Mouse (Mus musculus): ENCODE results near the gene Igf2bp3. TPM values are rescaled to one million over a fixed set of nuclear protein-coding genes. Genes with fewer than 3 reads are reported as not detected.

Igf2bp3 gene
- polyA plus RNA-seq, 1 experiment from 2014 or later, result 16.3 TPM

DNA sequence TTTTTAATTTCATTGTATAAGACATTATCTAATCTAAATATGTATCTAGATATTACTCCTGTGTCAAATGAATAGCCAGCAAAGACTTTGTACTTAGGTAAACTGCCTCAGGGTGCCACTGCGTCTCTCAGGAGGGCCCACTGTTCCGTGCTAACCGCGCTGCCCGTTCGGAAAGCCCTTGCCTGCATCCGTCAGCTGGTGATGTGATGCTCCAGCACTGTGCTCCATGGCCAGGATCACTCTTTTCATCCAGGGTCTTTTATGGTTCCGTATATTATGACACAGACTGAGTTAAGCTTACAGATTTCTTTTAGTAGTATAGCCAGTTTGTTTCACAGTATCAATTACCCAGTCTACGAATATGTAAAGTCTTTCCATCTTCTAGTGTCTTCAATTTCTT lies 82.9 kb downstream of the Igf2bp3 start:
- Histone ChIP-seq H3K4me1 (replicated peaks) (peaks cover 16% of the 10 kb centered on the region), H3K4me3 (replicated peaks) (no peak overlapping the region), H3K36me3 (replicated peaks) (0 out of 2 replicates have a peak, but pooled peaks cover 4% of the 10 kb centered on the region), H3K4me2 (no peak overlapping the region), H3K27ac (replicated peaks) (no peak overlapping the region), H3K9me3 (replicated peaks) (no peaks in the 10 kb centered on the region), H3K27me3 (no peaks in the 10 kb centered on the region), H3K9ac (no peak overlapping the region)
- no peak for ATAC-seq (ENCODE audit: insufficient read depth)
- 86% methylated on average over 9 of the region's 9 CpGs for WGBS (ENCODE audit: insufficient replicate concordance)

DNA sequence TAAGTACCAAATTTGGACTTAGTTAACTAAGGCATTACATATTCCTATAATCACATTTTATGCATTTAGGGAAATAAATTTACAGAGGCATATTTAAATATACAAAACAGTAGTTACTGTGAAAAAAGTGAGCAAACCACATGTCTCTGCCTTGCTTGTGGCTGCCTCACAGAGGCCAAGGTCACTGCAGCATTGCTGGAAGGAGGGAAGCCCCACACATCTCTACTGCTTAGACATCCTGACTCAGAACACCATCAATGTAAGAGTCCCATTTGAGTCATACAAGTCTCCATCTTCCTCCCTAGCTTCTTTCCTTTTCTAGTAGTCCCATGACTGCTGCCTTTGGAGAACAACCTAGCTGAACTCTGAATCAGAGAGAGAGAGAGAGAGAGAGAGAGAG lies 84.4 kb downstream of the Igf2bp3 start:
- no peaks in the 10 kb centered on the region for H3K9me3 ChIP-seq (replicated peaks)
- H3K4me1 ChIP-seq (replicated peaks), result peaks cover 5% of the 10 kb centered on the region; the same call in 1 of the 2 replicates
- H3K4me3 ChIP-seq (replicated peaks), result no peak overlapping the region
- H3K27ac ChIP-seq (replicated peaks), result no peak overlapping the region
- no peak for ATAC-seq (ENCODE audit: insufficient read depth)
- H3K36me3 ChIP-seq (replicated peaks), result peaks cover 7% of the 10 kb centered on the region; the same call in 1 of the 2 replicates
- H3K4me2 ChIP-seq, result no peak overlapping the region
- no peak overlapping the region for H3K9ac ChIP-seq
- no peaks in the 10 kb centered on the region for H3K27me3 ChIP-seq

DNA sequence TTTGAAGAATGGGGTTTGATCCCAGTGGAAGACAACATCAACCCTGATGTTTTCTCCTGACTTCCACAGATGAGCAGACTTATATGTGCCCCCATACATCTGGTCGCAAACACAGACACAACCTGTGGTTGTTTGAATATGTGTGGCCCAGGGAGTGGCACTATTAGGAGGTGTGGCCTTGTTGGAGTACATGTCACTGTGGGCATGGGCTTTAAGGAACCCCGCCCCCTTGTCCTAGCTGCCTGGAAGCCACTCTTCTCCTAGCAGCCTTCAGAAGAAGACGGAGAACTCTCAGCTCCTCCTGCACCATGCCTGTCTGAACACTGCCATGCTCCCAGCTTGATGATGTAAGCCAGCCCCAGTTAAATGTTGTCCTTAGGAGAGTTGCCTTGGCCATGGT lies 94.4 kb downstream of the Igf2bp3 start:
- Histone ChIP-seq H3K27me3 (no peaks in the 10 kb centered on the region), H3K4me1 (replicated peaks) (no peaks in the 10 kb centered on the region), H3K27ac (replicated peaks) (no peak overlapping the region), H3K4me3 (replicated peaks) (no peak overlapping the region), H3K9me3 (replicated peaks) (no peaks in the 10 kb centered on the region), H3K9ac (no peak overlapping the region), H3K4me2 (no peak overlapping the region), H3K36me3 (replicated peaks) (peaks cover 18% of the 10 kb centered on the region)
- 71% methylated on average over 3 of the region's 3 CpGs for WGBS (ENCODE audit: insufficient replicate concordance)
- no peak for ATAC-seq (ENCODE audit: insufficient read depth)

DNA sequence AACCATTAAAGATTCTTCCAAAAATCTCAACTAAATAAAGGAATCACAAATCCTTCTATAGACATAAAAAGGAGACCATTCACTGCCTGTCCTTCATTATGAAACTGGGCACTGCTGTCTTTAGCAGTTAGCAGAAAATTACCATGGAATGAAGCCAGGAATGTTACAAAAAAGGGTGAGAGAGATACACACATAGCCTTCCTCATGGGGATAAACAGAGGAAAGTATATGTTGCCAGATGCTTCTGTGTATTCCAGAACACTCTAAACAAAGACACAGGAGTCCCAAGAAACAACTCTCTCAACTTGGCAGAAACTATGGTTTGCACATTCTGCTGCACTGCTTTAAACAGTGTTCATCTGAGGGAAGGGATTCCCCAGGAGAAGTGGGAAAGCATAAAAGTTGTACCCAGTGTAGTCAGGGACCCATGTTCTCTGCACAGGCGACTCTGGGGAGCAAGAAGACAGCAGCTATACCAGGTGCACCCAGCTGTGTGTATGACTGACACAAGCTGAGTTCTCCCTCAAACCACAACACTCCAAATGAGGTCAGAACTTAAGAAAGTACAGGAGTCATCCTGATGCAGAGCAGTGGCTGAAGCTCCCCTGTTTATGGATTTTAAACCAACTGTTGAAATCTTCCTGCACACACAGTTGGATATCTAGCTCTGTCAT lies 95.2 kb downstream of the Igf2bp3 start:
- no peak overlapping the region for H3K9ac ChIP-seq
- H3K27ac ChIP-seq (replicated peaks), result no peak overlapping the region
- H3K4me1 ChIP-seq (replicated peaks), result no peaks in the 10 kb centered on the region
- peaks cover 18% of the 10 kb centered on the region for H3K36me3 ChIP-seq (replicated peaks)
- ATAC-seq (ENCODE audit: insufficient read depth), result no peak
- H3K4me3 ChIP-seq (replicated peaks), result no peak overlapping the region
- H3K27me3 ChIP-seq, result no peaks in the 10 kb centered on the region
- no peaks in the 10 kb centered on the region for H3K9me3 ChIP-seq (replicated peaks)
- WGBS (ENCODE audit: insufficient replicate concordance), result 45% methylated on average over 1 of the region's 1 CpGs
- H3K4me2 ChIP-seq, result no peak overlapping the region

DNA sequence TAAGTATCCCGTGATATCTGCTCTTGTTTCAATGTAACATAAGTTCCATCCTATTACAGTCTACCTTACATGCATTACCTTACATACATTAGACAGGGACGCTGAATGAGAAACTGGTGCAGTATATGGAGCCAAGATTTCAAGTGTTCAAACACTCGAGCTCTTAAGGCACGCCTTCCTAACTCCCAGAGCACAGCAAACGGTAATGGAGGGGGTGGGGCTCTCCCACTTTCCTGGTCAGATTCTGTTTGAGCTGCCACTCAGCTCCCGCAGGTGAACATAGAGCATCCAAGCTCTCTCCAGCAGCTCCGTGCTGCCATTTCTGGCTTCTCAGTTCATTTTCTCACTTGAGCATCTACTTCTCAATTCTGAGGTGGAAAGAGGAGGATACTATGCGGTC lies 96.3 kb downstream of the Igf2bp3 start:
- no peak overlapping the region for H3K27ac ChIP-seq (replicated peaks)
- no peak overlapping the region for H3K9ac ChIP-seq
- no peak for ATAC-seq (ENCODE audit: insufficient read depth)
- H3K4me3 ChIP-seq (replicated peaks), result no peak overlapping the region
- H3K4me2 ChIP-seq, result no peak overlapping the region
- peaks cover 18% of the 10 kb centered on the region for H3K36me3 ChIP-seq (replicated peaks)
- H3K27me3 ChIP-seq, result no peaks in the 10 kb centered on the region
- no peaks in the 10 kb centered on the region for H3K4me1 ChIP-seq (replicated peaks)
- WGBS (ENCODE audit: insufficient replicate concordance), result 62% methylated on average over 8 of the region's 8 CpGs
- no peaks in the 10 kb centered on the region for H3K9me3 ChIP-seq (replicated peaks)

DNA sequence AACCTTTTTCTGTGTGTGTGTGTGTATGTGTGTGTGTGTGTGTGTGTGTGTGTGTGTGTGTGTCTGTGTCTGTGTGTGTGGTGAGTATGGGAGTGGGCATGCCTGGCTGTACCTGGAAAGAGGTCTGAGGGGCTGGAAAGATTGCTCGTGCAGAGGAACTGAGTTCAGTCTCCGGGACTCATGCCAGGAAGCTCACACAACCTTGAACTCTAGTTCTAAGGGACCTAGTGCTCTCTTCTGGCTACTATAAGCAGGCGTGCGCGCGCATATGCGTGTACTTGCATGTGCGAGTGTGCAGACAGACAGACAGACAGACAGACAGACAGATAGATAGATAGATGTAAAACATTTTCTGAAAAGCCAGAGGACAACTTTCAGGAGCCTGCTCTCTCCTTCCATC lies 98.5 kb downstream of the Igf2bp3 start:
- Histone ChIP-seq H3K4me1 (replicated peaks) (no peaks in the 10 kb centered on the region), H3K27me3 (no peaks in the 10 kb centered on the region)
- 84% methylated on average over 8 of the region's 8 CpGs for WGBS (ENCODE audit: insufficient replicate concordance)

DNA sequence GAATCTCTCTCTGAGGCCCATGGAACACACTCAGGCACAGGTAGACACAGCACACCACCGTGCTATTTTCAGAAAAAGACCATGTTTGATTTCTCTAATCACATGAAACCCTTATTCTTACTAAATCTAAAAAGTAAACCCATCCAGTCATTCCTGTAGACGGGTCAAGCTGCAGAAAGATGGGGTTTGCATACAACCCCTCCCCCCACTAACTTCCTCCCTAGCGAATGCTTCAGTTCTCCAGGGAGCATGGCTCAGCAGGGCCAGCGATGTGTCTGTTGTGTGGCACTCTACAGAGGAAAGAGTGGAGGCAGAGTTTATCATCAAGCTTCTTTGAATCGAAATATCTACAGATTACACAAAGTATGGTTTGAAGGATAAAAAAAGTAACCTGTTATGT lies 99.2 kb downstream of the Igf2bp3 start:
- 67% methylated on average over 5 of the region's 5 CpGs for WGBS (ENCODE audit: insufficient replicate concordance)

More for the DNA sequence above, 98.5 kb downstream of the Igf2bp3 start:
- peaks cover 18% of the 10 kb centered on the region for H3K36me3 ChIP-seq (replicated peaks)
- no peaks in the 10 kb centered on the region for H3K9me3 ChIP-seq (replicated peaks)
- no peak for ATAC-seq (ENCODE audit: insufficient read depth)
- H3K9ac ChIP-seq, result no peak overlapping the region
- no peak overlapping the region for H3K4me3 ChIP-seq (replicated peaks)
- H3K27ac ChIP-seq (replicated peaks), result no peak overlapping the region
- H3K4me2 ChIP-seq, result no peak overlapping the region

DNA sequence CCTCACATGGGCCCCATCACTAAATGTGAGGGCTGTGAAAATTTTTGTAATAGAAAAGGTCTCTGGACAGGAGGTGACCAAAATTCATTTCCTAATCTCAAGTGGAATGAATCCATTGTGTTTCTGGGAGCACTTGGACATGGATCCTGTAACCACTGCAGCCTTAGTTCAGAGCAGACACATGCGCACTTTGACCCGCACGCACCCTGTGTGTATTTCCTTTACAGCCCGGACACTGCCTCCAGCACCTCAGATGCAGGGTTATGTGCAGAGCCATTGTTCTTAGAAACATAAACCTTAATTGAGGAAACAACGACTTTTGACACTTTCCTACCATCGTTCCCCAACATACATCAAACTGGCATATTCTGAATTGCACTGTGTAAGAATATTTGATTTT lies 100.3 kb downstream of the Igf2bp3 start:
- 82% methylated on average over 6 of the region's 6 CpGs for WGBS (ENCODE audit: insufficient replicate concordance)
- no peak for ATAC-seq (ENCODE audit: insufficient read depth)

More for the DNA sequence above, 99.2 kb downstream of the Igf2bp3 start:
- Histone ChIP-seq H3K4me1 (replicated peaks) (no peaks in the 10 kb centered on the region), H3K9me3 (replicated peaks) (no peaks in the 10 kb centered on the region), H3K27me3 (no peaks in the 10 kb centered on the region), H3K27ac (replicated peaks) (no peak overlapping the region), H3K9ac (no peak overlapping the region), H3K4me3 (replicated peaks) (no peak overlapping the region), H3K4me2 (no peak overlapping the region), H3K36me3 (replicated peaks) (peaks cover 18% of the 10 kb centered on the region)
- ATAC-seq (ENCODE audit: insufficient read depth), result no peak

DNA sequence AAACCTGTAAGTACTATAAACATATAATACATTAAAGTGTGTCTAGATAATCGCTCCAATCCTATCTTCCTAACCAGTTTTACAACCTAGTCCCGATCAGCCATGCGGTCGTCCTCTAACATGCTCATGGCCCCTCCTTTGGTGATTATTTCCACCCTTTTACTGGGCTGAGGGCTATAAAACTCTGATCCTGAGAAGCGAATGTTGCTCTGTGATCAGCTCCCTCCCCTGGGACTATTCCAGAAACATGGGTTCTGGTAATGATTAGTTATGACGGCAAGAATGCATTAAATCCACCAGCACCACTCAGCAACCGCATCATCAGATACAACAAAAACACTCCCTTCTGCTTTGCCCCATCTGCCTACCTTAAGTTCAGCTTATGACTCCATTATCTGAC lies 100.9 kb downstream of the Igf2bp3 start:
- peaks cover 22% of the 10 kb centered on the region for H3K36me3 ChIP-seq (replicated peaks)
- no peak for ATAC-seq (ENCODE audit: insufficient read depth)
- 80% methylated on average over 7 of the region's 7 CpGs for WGBS (ENCODE audit: insufficient replicate concordance)

More for the DNA sequence above, 100.3 kb downstream of the Igf2bp3 start:
- no peak overlapping the region for H3K27ac ChIP-seq (replicated peaks)
- H3K4me3 ChIP-seq (replicated peaks), result no peak overlapping the region
- peaks cover 18% of the 10 kb centered on the region for H3K36me3 ChIP-seq (replicated peaks)
- H3K4me2 ChIP-seq, result no peak overlapping the region
- H3K9ac ChIP-seq, result no peak overlapping the region
- no peaks in the 10 kb centered on the region for H3K4me1 ChIP-seq (replicated peaks)
- no peaks in the 10 kb centered on the region for H3K27me3 ChIP-seq
- no peaks in the 10 kb centered on the region for H3K9me3 ChIP-seq (replicated peaks)

DNA sequence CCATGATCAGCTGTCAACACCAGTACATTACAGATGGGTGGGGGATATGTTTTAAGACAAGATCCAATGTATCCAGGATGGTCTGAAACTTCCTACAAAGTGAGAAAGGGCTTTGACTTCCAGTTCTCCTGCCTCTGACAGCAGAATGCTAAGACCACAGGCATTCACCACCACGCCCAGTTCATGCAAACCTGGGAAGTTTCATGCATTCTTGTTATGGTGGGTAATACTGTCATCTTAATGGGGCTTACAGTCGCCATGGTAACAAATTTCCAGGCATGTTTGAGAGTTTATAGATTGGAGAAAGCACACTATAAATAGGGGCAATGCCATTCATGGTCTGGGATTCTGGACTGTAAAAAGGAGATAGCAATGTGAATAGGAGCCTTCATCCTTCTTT lies 105.6 kb downstream of the Igf2bp3 start:
- H3K27ac ChIP-seq (replicated peaks), result no peak overlapping the region
- ATAC-seq (ENCODE audit: insufficient read depth), result no peak
- no peak overlapping the region for H3K9ac ChIP-seq
- 73% methylated on average over 2 of the region's 2 CpGs for WGBS (ENCODE audit: insufficient replicate concordance)
- H3K27me3 ChIP-seq, result no peaks in the 10 kb centered on the region
- H3K4me1 ChIP-seq (replicated peaks), result no peaks in the 10 kb centered on the region
- H3K4me2 ChIP-seq, result no peak overlapping the region
- H3K4me3 ChIP-seq (replicated peaks), result no peak overlapping the region
- peaks cover 49% of the 10 kb centered on the region for H3K36me3 ChIP-seq (replicated peaks)
- no peaks in the 10 kb centered on the region for H3K9me3 ChIP-seq (replicated peaks)

More for the DNA sequence above, 100.9 kb downstream of the Igf2bp3 start:
- H3K27me3 ChIP-seq, result no peaks in the 10 kb centered on the region
- no peak overlapping the region for H3K4me2 ChIP-seq
- H3K4me3 ChIP-seq (replicated peaks), result no peak overlapping the region
- no peaks in the 10 kb centered on the region for H3K9me3 ChIP-seq (replicated peaks)
- H3K27ac ChIP-seq (replicated peaks), result no peak overlapping the region
- no peaks in the 10 kb centered on the region for H3K4me1 ChIP-seq (replicated peaks)
- H3K9ac ChIP-seq, result no peak overlapping the region

DNA sequence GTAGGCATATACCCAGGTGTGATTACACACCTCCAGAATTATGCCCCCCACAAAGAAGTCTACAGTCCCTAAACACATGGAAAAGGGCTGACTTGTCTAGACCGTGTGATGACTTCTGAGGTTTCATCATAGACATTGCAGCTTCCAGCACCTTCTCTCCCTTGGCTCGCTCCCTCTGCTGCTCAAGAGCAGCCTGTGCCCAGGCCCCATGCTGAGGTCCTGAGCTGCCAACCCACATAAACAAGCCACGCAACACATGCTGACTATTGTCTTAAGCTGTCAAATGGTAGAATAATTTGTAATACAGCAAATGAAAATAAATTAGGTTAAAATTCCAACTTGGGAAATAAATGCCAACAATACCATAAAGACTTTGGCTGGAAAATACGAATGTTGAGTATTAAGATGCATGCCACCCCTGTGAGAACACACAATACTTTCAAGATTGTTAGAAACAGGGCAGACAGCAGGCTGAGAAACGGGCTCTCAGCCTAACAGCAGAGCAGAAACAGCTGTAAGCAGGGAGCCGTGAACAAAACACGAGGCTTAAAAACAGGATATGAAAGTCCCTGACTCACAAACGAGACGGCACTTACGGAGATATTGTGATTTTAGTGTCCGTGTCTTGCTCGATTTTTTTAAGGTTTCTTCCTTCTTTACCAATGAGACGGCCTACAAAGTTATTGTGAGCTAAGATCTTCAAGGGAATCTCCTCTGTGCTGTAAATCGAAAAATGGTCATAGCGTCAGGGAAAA lies 107.8 kb downstream of the Igf2bp3 start:
- 78% methylated on average over 15 of the region's 15 CpGs for WGBS (ENCODE audit: insufficient replicate concordance)
- peaks cover 66% of the 10 kb centered on the region for H3K36me3 ChIP-seq (replicated peaks)

More for the DNA sequence above, 107.8 kb downstream of the Igf2bp3 start:
- H3K4me3 ChIP-seq (replicated peaks), result no peak overlapping the region
- no peak overlapping the region for H3K27ac ChIP-seq (replicated peaks)
- ATAC-seq (ENCODE audit: insufficient read depth), result no peak
- H3K4me2 ChIP-seq, result no peak overlapping the region
- H3K27me3 ChIP-seq, result no peaks in the 10 kb centered on the region
- H3K4me1 ChIP-seq (replicated peaks), result no peaks in the 10 kb centered on the region
- H3K9me3 ChIP-seq (replicated peaks), result no peaks in the 10 kb centered on the region
- no peak overlapping the region for H3K9ac ChIP-seq

Measured in liver, embryonic 15.5 days (tissue).